Mouse (Mus musculus) G1E (cell line): ENCODE data around the gene Gmnc. TPM values are rescaled to one million over a fixed set of nuclear protein-coding genes. Genes with fewer than 3 reads are reported as not detected.

Source experiments
- ATAC-seq: 2 replicates; pipeline ENCODE4 v1.8.0; 2016; ENCODE audit warnings: mild to moderate bottlenecking; ENCODE audit not compliant: insufficient number of reproducible peaks, poor library complexity, low FRiP score, severe bottlenecking; ENCODE audit errors: extremely low read depth
- DNase-seq: peaks from one replicate; pipeline ENCODE4 v3.0.0; 2012; ENCODE audit warnings: low spot score
- H3K27me3 ChIP-seq: 2 replicates; pipeline ENCODE4 v1.6.1; 2012; ENCODE audit warnings: mild to moderate bottlenecking, low read length, inconsistent platforms; ENCODE audit not compliant: insufficient read depth
- H3K36me3 ChIP-seq: replicated peaks from 2 replicates; pipeline ENCODE3; 2012; ENCODE audit warnings: mild to moderate bottlenecking, inconsistent platforms
- H3K4me1 ChIP-seq: 2 replicates; pipeline ENCODE4 v1.6.1; 2012; ENCODE audit warnings: low read depth, low read length, inconsistent platforms, mixed read lengths; ENCODE audit not compliant: insufficient read depth
- H3K4me3 ChIP-seq: 2 replicates; pipeline ENCODE4 v1.5.1; 2012; ENCODE audit warnings: low read depth, mild to moderate bottlenecking, inconsistent platforms, low read length, moderate library complexity, mixed read lengths
- H3K9me3 ChIP-seq: replicated peaks from 2 replicates; pipeline ENCODE4 v1.6.1; 2012; ENCODE audit warnings: inconsistent platforms
- CTCF ChIP-seq: IDR thresholded peaks from 2 replicates; pipeline ENCODE4 v1.5.1; 2012; ENCODE audit warnings: low read depth, low read length, inconsistent platforms, mixed read lengths
- GATA1 ChIP-seq: IDR thresholded peaks from 2 replicates; pipeline ENCODE4 v1.6.1; 2012; ENCODE audit warnings: borderline replicate concordance, low read length, inconsistent platforms, mixed read lengths
- GATA2 ChIP-seq: IDR thresholded peaks from 2 replicates; pipeline ENCODE4 v1.6.1; 2012; ENCODE audit warnings: low read depth, low read length, inconsistent platforms, borderline replicate concordance
- POLR2AphosphoS5 ChIP-seq: IDR thresholded peaks from 2 replicates; pipeline ENCODE4 v1.6.1; 2012; ENCODE audit warnings: low read depth, low read length, inconsistent platforms; ENCODE audit not compliant: insufficient replicate concordance
- TAL1 ChIP-seq: conservative IDR thresholded peaks from 2 replicates; pipeline ENCODE4 v1.6.1; 2012; ENCODE audit warnings: low read depth, low read length, inconsistent platforms, mixed read lengths
- polyA plus RNA-seq: library from polyadenylated mRNA; stranded (reverse); fragments of >175 nt; gene quantifications from 2 replicates; pipeline ENCODE4 v1.2.3, GENCODE M21; 2012
- total RNA-seq, 2 experiments: library from RNA; stranded (forward) in 1 of 2; stranded (reverse) in 1 of 2; fragments of 200-1000 nt in 1 of 2; fragments of >200 nt in 1 of 2; fragmentation: Nextera tagmentation in 1 of 2; gene quantifications; 2 replicates each; pipeline ENCODE4 v1.2.3; 2014 to 2017

Gmnc gene
- total and polyA plus RNA-seq, 3 experiments: 0.27 TPM; not detected in 2

- DNase-seq: no peak
- no peaks in the 10 kb centered on the region for H3K36me3 ChIP-seq
- H3K27me3 ChIP-seq: no peaks in the 10 kb centered on the region
- no peak for ATAC-seq
- H3K9me3 ChIP-seq: no peaks in the 10 kb centered on the region
- TF ChIP-seq CTCF (no peak), TAL1 (no peak), POLR2AphosphoS5 (no peak), GATA1 (no peak), GATA2 (no peak)
- no peaks in the 10 kb centered on the region for H3K4me1 ChIP-seq
- H3K4me3 ChIP-seq: no peak overlapping the region
Measured at GRCm38 (mm10) chr16:26999563-26999962, 8.1 kb upstream of the Gmnc start.

DNA sequence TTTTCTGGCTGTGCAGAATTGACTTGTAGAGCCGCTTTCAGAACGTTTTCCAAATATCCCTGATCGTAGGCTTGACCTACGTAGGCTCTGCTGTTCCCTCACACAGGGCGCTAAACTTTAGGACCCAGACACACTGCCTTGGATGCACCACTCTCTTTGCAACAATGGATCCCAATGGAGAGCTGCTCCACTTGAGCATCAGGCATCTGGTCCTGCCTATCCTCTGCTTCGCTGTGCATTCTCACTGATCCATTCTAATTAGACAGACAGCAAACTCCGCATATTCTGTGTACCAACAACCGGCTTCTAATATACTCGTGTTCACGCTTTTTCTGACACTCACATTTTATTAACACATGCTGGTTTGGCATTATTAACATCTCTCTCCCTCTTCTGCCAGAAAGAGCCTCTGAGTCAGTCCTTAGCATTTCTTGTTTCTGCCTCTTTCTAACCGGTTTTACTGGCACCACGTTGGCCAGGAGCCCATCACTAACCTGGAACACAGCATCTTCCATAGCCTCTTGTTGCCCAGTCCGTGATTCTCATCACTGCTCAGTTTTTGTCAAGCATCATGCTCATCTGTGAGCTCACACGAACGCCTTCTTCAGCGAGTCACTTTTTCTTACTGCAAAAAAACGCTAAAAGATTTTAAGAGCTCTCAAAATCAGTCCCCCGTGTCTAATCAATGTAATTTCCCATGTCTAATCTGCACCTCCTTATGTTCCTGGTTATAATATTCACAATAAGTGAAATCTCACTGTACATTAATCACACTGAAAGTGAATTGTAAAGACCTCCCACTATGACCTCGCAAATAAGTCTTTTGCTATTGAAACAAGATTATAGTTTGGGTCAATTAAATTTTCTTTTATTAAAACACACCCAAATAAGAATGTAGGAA lies 1.8 kb downstream of the Gmnc start:
- DNase-seq (no peak), ATAC-seq (no peak)
- no peaks in the 10 kb centered on the region for H3K27me3 ChIP-seq
- H3K9me3 ChIP-seq: no peaks in the 10 kb centered on the region
- TF ChIP-seq TAL1 (no peak), GATA2 (no peak), CTCF (no peak), GATA1 (no peak), POLR2AphosphoS5 (no peak)
- no peaks in the 10 kb centered on the region for H3K4me1 ChIP-seq
- no peak overlapping the region for H3K4me3 ChIP-seq
- H3K36me3 ChIP-seq: no peaks in the 10 kb centered on the region

DNA sequence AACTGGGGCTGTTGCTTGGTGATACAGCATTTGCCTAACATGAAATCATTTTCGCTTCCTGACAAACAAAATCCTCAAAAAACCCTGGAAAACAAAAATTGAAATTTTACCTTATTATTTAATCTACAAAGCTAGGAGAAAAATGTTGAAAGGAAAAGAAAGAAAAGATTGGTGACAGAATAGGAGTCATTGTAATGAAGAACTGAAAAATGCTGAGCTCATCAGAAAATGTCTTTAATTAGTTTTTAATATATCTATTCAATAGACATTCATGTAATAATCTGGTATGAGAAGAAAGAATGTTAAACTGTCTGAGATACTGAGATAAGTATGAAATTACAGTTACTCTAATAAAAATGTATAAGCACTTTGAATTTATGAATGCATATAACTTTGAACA lies 3.3 kb downstream of the Gmnc start:
- Histone ChIP-seq H3K4me3 (no peak overlapping the region), H3K27me3 (no peaks in the 10 kb centered on the region), H3K36me3 (no peaks in the 10 kb centered on the region), H3K9me3 (no peaks in the 10 kb centered on the region), H3K4me1 (no peaks in the 10 kb centered on the region)
- DNase-seq: no peak
- TF ChIP-seq CTCF (no peak), GATA2 (no peak), GATA1 (no peak), POLR2AphosphoS5 (no peak), TAL1 (no peak)
- no peak for ATAC-seq

- no peaks in the 10 kb centered on the region for H3K36me3 ChIP-seq
- no peak for ATAC-seq
- H3K9me3 ChIP-seq: no peaks in the 10 kb centered on the region
- no peaks in the 10 kb centered on the region for H3K4me1 ChIP-seq
- H3K4me3 ChIP-seq: no peak overlapping the region
- TF ChIP-seq POLR2AphosphoS5: no peak
- no peak for TF ChIP-seq TAL1
- no peak for TF ChIP-seq CTCF
- TF ChIP-seq GATA1: no peak
- no peak for TF ChIP-seq GATA2
- H3K27me3 ChIP-seq: no peaks in the 10 kb centered on the region
- no peak for DNase-seq
Measured at GRCm38 (mm10) chr16:26985796-26986195, 5.7 kb downstream of the Gmnc start.

DNA sequence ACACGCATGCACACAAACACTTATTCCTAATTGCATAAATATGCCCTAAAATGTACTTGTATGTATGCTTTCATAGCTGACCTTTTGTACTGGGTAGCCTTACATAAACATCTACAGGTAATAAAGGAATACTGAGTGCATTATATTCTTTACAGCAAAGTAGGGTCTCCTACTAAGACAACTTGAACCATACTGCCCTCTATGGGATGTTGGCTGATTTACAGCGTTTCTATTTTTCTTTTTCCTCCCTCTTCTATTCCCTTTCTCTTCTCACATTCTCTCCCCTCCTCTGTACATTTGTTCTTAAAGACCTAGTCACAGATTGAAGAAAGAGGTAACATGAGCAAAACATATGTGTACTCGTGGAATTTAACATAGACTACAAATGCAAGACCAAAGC lies 9.3 kb downstream of the Gmnc start:
- Histone ChIP-seq H3K4me1 (no peaks in the 10 kb centered on the region), H3K27me3 (no peaks in the 10 kb centered on the region), H3K36me3 (no peaks in the 10 kb centered on the region), H3K9me3 (no peaks in the 10 kb centered on the region), H3K4me3 (no peak overlapping the region)
- DNase-seq: no peak
- TF ChIP-seq CTCF: no peak
- no peak for TF ChIP-seq TAL1
- no peak for TF ChIP-seq GATA2
- no peak for TF ChIP-seq POLR2AphosphoS5
- no peak for TF ChIP-seq GATA1
- ATAC-seq: no peak

GRCm38 (mm10) chr16:26967967-26968366 lies 23.5 kb downstream of the Gmnc start:
- ATAC-seq: no peak

More at GRCm38 (mm10) chr16:26967967-26968366, 23.5 kb downstream of the Gmnc start:
- TF ChIP-seq TAL1: no peak
- no peak for TF ChIP-seq GATA1
- TF ChIP-seq CTCF: no peak
- no peak for TF ChIP-seq POLR2AphosphoS5
- no peak for TF ChIP-seq GATA2
- DNase-seq: no peak
- Histone ChIP-seq H3K4me3 (no peak overlapping the region), H3K36me3 (no peaks in the 10 kb centered on the region), H3K27me3 (no peaks in the 10 kb centered on the region), H3K4me1 (no peaks in the 10 kb centered on the region), H3K9me3 (no peaks in the 10 kb centered on the region; the same call in 1 of the 2 replicates)
